ENCODE assay signal across 8 mouse cellular contexts in the genomic region with DNA sequence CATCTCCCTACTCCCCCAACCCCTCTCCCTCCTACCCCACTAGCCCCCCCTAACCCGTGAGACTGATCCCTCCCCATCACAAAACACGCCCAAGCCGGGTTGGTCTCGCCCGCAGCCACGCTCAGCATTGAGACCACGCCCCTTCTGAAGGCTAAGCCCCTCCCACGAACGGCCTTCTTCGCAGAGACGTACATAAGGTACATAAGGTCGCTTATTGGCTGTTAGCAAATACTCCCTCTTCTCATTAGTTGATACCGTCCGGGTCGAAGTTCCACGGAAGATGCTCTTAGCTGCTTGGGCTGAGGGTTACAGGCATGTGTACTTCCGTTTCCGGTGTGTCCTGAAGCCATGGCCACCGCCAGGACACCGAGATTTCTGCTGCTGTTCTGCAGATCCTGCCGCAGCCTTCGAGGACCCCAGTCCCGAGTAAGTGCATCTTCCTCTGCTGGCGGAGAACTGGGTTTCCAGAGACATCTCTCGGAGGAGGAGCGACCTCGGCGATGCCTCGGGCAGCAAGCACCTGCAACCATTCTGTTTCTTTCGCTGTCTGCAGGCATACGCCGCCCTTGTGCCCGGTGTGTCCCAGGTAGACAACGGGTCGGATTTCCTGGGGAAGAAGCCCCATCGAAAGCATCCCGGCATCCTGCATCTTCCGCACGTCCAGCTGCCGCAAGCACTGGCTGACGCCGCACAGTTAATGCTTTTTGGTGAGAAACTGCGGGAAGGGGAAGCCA. TPM values are rescaled to one million over a fixed set of nuclear protein-coding genes. Genes with fewer than 3 reads are reported as not detected.
DNase-seq lines count a peak whose midpoint lies in the region; ATAC-seq and TF ChIP-seq lines count a peak whose summit lies in the region.

Gene Mettl17 (plus strand): TSS at position 245 of the 734 bp plus-strand sequence.

- peak; percentile 98 for DNase-seq in CD4-positive helper T cell, adult 2 months (ENCODE audit: low read depth, low spot score)
- peak; percentile 94 for DNase-seq in brain, embryonic 18.5 days (ENCODE audit: low read depth, low spot score)
- DNase-seq in kidney, postnatal 0 days (ENCODE audit: low spot score), result peak; percentile 99
- peak; percentile 89 for DNase-seq in liver, embryonic 11.5 days (ENCODE audit: low spot score)
- peak; percentile 99 for DNase-seq in naive thymus-derived CD4-positive, alpha-beta T cell, adult 2 months (ENCODE audit: low read depth)

- TF ChIP-seq CTCF in kidney, postnatal 0 days (IDR thresholded peaks at IDR 0.05; ENCODE audit: low read depth), result 0 out of 2 replicates have a peak, but pooled peaks have one; percentile 18

- peak within 1 kb of the TSS; percentile 80 for H3K4me3 ChIP-seq in heart, embryonic 12.5 days
- peak within 1 kb of the TSS; percentile 62 for H3K4me3 ChIP-seq in kidney, postnatal 0 days (replicated peaks; ENCODE audit: low read depth, low read length)
- H3K4me3 ChIP-seq in liver, embryonic 11.5 days (ENCODE audit: low read depth, low read length), result peak within 1 kb of the TSS; percentile 74
- H3K4me3 ChIP-seq in stomach, embryonic 14.5 days (ENCODE audit: low read depth, low read length), result peak within 1 kb of the TSS; percentile 65

- H3K9me3 ChIP-seq in heart, embryonic 12.5 days (replicated peaks), result no peaks in the 10 kb centered on the region
- H3K9me3 ChIP-seq in kidney, postnatal 0 days (replicated peaks; ENCODE audit: low read length), result no peaks in the 10 kb centered on the region
- no peaks in the 10 kb centered on the region for H3K9me3 ChIP-seq in liver, embryonic 11.5 days (ENCODE audit: control insufficient read depth, low read length)
- no peaks in the 10 kb centered on the region for H3K9me3 ChIP-seq in stomach, embryonic 14.5 days (ENCODE audit: control insufficient read depth, low read depth, low read length)

- H3K27ac ChIP-seq in heart, embryonic 12.5 days (ENCODE audit: poor library complexity, severe bottlenecking), result peak within 1 kb of the TSS; percentile 87
- peak within 1 kb of the TSS; percentile 83 for H3K27ac ChIP-seq in kidney, postnatal 0 days
- peak within 1 kb of the TSS; percentile 59; the same call in 1 of the 2 replicates for H3K27ac ChIP-seq in liver, embryonic 11.5 days (ENCODE audit: low read depth, low read length)
- H3K27ac ChIP-seq in stomach, embryonic 14.5 days (ENCODE audit: low read length), result peak within 1 kb of the TSS; percentile 75

- H3K36me3 ChIP-seq in heart, embryonic 12.5 days, result peaks cover 36% of the 10 kb centered on the region
- H3K36me3 ChIP-seq in kidney, postnatal 0 days (ENCODE audit: insufficient read depth, low read length), result peaks cover 18% of the 10 kb centered on the region
- peaks cover 7% of the 10 kb centered on the region; the same call in 1 of the 2 replicates for H3K36me3 ChIP-seq in liver, embryonic 11.5 days (ENCODE audit: control insufficient read depth, insufficient read depth, low read length)
- peaks cover 24% of the 10 kb centered on the region for H3K36me3 ChIP-seq in stomach, embryonic 14.5 days (ENCODE audit: control insufficient read depth, insufficient read depth, low read length)

- H3K4me2 ChIP-seq in heart, embryonic 12.5 days, result peak within 1 kb of the TSS; percentile 98
- H3K4me2 ChIP-seq in kidney, postnatal 0 days (ENCODE audit: low read length), result peak within 1 kb of the TSS; percentile 68
- peak within 1 kb of the TSS; percentile 87 for H3K4me2 ChIP-seq in liver, embryonic 11.5 days
- H3K4me2 ChIP-seq in stomach, embryonic 14.5 days (replicated peaks; ENCODE audit: low read depth, low read length), result peak within 1 kb of the TSS; percentile 85

- H3K9ac ChIP-seq in heart, embryonic 12.5 days, result peak within 1 kb of the TSS; percentile 85
- H3K9ac ChIP-seq in kidney, postnatal 0 days (ENCODE audit: low read depth, low read length), result peak within 1 kb of the TSS; percentile 70
- H3K9ac ChIP-seq in liver, embryonic 11.5 days (ENCODE audit: low read depth, low read length), result peak within 1 kb of the TSS; percentile 74
- H3K9ac ChIP-seq in stomach, embryonic 14.5 days (replicated peaks; ENCODE audit: low read depth, low read length), result peak within 1 kb of the TSS; percentile 61

- WGBS in heart, embryonic 12.5 days, result under 1% methylated on average over 43 of the region's 43 CpGs
- under 1% methylated on average over 43 of the region's 43 CpGs for WGBS in kidney, postnatal 0 days
- WGBS in liver, embryonic 11.5 days, result under 1% methylated on average over 43 of the region's 43 CpGs
- under 1% methylated on average over 43 of the region's 43 CpGs for WGBS in stomach, embryonic 14.5 days

- no peaks in the 10 kb centered on the region for H3K27me3 ChIP-seq in heart, embryonic 12.5 days (replicated peaks)
- H3K27me3 ChIP-seq in kidney, postnatal 0 days (ENCODE audit: insufficient read depth, low read length), result no peaks in the 10 kb centered on the region
- H3K27me3 ChIP-seq in liver, embryonic 11.5 days (replicated peaks; ENCODE audit: control insufficient read depth, insufficient read depth, low read length), result no peaks in the 10 kb centered on the region
- no peaks in the 10 kb centered on the region for H3K27me3 ChIP-seq in stomach, embryonic 14.5 days (ENCODE audit: control insufficient read depth, insufficient read depth, low read length)

- peaks cover 11% of the 10 kb centered on the region for H3K4me1 ChIP-seq in heart, embryonic 12.5 days (replicated peaks)
- H3K4me1 ChIP-seq in kidney, postnatal 0 days (replicated peaks; ENCODE audit: insufficient read depth, low read length), result peaks cover 9% of the 10 kb centered on the region; the same call in 1 of the 2 replicates
- peaks cover 7% of the 10 kb centered on the region; the same call in 1 of the 2 replicates for H3K4me1 ChIP-seq in liver, embryonic 11.5 days (replicated peaks; ENCODE audit: control insufficient read depth, insufficient read depth, low read length)
- H3K4me1 ChIP-seq in stomach, embryonic 14.5 days (ENCODE audit: control insufficient read depth, insufficient read depth, low read length), result peaks cover 10% of the 10 kb centered on the region

- peak; percentile 98 for ATAC-seq in erythroid progenitor cell, adult 5-6 weeks (replicated peaks; ENCODE audit: low FRiP score, poor library complexity, severe bottlenecking)
- ATAC-seq in heart, embryonic 12.5 days (ENCODE audit: insufficient number of reproducible peaks, low FRiP score), result peak; percentile 96
- peak; percentile 98 for ATAC-seq in kidney, postnatal 0 days (replicated peaks; ENCODE audit: low FRiP score, low read depth)
- peak; percentile 96 for ATAC-seq in liver, embryonic 11.5 days (replicated peaks; ENCODE audit: low FRiP score)
- peak; percentile 95 for ATAC-seq in stomach, embryonic 14.5 days (ENCODE audit: insufficient number of reproducible peaks, insufficient read depth, low FRiP score, low read depth)

RNA-seq across cellular contexts. Expression of gene Mettl17, which starts in this region (rescaled TPM):
- 1.7 and 4.3 TPM in 2 replicates for total RNA-seq in erythroid progenitor cell, adult 5-6 weeks (2015; ENCODE audit: low replicate concordance)
- total RNA-seq in erythroid progenitor cell, adult 5-6 weeks (2017; ENCODE audit: low replicate concordance), result 11.3 TPM in 1 of 2 replicates, not detected in the other
- 39.7 and 40.4 TPM in 2 replicates for polyA plus RNA-seq in heart, embryonic 12.5 days (2016; fragmentation: Nextera tagmentation; extraction: Ambion mirVana)
- polyA plus RNA-seq in kidney, postnatal 0 days (2015; fragmentation: Nextera tagmentation; extraction: Ambion mirVana), result 46.3 and 46.6 TPM in 2 replicates
- 32.5 and 42.6 TPM in 2 replicates for polyA plus RNA-seq in liver, embryonic 11.5 days (2014; fragmentation: Nextera tagmentation; extraction: Ambion mirVana)
- polyA plus RNA-seq in stomach, embryonic 14.5 days (2014; fragmentation: Nextera tagmentation; extraction: Ambion mirVana), result 56.3 and 63.4 TPM in 2 replicates

Comparison
In these comparisons a context has a peak if more than half of its experiments do, and no peak if none do; other contexts are left out.
1. Peak in every context shown above with its lines: DNase-seq, ATAC-seq, H3K4me3 ChIP-seq and H3K27ac ChIP-seq.